Mouse (Mus musculus) cerebellum, adult 11 months (tissue): ENCODE results near the gene Nap1l1.
A peak's percentile ranks its signal among the peaks of the same experiment; 100 is the strongest.
"Not testable (repeated sequence)": the region's sequence is repeated elsewhere in the genome, so short reads cannot be mapped to it uniquely, and the experiment has no call there.

Experiments
- DNase-seq: peaks from one replicate; pipeline ENCODE4 v3.0.0; 2022

Gene Nap1l1

DNA sequence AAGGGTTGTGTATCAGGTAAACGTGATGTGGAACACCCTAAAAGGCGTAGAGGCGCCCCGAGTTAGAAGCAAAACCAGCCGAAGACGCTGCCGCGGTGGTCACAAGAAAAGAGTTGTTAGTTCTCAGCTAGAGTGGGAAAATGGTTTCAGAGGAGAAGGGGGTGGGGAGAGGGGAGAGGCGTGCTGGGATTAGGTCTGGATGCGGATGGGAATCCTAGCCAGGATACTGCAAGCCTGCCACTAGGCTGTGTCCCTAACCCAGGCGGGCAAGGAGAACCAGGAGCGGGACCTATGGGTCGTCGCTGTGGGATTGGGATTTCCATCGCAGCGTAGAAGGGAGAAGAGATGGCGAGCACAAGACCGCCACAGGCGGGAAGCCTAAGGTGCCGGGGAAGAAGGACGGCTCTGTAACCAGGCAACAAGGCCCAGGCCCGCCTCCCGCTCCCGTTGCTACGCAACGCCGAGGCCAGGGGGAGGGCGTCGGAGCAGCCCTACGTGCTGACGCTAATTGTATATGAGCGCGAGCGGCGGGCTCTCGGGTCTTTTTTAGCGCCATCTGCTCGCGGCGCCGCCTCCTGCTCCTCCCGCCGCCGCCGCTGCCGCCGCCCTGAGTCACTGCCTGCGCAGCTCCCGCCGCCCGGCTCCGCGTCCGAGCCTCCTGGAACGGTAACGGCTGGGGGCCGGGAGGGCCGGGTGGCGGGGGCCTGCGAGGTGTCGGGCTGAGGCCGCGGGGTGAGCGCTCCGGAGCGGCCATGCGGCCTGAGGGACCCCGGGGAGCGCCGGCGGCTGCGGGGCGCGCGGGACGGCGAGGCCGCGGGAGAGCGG lies at the start of gene Nap1l1:
TSS of gene Nap1l1 (plus strand) at position 538 of the 825 bp plus-strand sequence.
- DNase-seq, result peak; percentile 96

DNA sequence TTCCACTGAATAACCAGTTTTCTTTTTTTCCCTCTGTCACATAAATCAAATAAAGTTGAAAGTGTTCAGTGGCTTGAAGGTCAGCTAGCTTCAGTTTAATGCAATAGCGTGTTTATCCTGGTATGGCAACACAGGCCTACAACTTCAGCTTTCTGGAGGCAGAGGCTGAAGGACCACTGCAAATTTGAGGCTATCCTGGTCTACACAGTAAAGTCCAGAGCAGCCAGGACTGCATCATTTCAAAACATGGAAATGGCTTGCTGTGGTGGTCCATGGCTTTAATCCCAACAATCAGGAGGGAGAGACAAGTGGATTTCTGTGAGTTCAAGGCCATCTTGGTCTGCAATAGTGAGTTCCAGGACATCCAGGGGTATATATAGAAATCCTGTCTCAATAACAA lies 46.5 kb upstream of the Nap1l1 start:
- DNase-seq, result no peak

GRCm38 (mm10) chr10:111433502-111433901 lies 39.5 kb upstream of the Nap1l1 start:
- no peak for DNase-seq

DNA sequence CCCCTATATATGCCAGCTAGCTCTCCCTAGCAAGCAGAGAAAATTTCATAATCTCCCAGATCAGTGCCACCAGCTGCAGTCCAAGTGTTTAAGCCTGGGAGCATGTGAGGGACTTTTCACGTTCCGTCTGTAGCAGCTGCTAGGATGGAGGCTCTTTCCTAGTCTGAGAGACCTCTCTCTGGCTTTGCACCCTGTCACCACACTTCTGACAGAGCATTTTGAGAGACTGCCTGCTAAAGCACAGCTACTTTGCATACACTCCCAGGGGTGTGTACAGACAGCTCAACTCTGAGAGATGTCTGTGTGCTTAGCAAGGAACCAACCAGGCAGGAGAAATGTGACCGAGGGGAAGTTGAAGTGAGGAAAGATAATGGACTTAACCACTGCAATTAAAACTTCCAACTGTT lies 32.0 kb upstream of the Nap1l1 start:
- DNase-seq, result no peak

- no peak for DNase-seq
These were observed 28.8 kb upstream of the Nap1l1 start for GRCm38 (mm10) chr10:111444199-111444598.

DNA sequence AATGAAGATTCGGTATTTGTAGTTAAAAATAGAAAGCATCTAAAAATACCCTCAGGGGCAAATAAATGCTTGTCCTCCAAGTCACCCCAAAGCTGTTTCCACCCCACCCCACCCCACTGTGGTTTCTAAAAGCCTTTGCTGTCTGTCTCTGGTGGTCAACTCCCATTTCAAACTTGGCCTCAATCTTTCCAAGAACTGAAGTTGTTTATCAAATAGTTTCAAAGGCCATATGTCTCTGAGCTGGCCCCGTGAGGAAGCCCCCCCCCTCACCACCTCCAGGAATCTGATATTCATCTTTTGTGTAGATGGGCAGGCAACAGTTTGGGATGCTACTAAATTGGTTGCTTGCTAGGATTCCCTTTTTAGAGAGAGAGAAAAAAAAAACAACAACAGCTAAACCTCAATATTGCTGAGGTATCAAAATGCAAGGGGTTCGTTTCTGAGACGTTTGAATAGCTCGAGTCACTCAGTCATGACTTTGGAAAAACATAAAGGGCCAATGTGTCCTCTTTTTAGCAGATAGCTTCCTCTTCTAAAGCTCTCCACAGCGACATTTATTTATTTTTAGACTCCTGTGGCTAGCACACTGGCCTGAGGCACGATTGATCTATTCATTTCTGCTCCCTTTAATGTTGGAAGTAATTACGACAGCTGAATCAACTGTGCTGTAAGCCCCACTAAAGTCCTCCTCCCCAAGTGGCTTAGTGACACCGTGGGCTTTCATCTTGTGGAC lies 26.9 kb upstream of the Nap1l1 start:
- DNase-seq, result no peak

GRCm38 (mm10) chr10:111446672-111447008 lies 26.4 kb upstream of the Nap1l1 start:
- DNase-seq, result not testable (repeated sequence)

DNA sequence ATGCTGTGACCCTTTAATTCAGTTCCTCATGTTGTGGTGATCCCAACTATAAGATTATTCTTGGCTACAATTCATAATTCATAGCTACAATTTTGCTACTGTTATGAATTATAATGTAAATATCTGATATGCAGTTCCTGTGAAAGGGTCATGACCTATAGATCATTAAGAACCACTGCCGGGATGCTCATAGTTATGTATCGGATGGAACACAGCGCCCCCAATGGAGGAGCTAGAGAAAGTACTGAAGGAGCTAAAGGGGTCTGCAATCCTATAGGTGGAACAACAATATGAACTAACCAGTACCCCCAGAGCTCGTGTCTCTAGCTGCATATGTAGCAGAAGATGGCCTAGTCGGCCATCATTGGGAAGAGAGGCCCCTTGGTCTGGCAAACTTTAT lies 23.4 kb upstream of the Nap1l1 start:
- DNase-seq, result not testable (repeated sequence)

DNA sequence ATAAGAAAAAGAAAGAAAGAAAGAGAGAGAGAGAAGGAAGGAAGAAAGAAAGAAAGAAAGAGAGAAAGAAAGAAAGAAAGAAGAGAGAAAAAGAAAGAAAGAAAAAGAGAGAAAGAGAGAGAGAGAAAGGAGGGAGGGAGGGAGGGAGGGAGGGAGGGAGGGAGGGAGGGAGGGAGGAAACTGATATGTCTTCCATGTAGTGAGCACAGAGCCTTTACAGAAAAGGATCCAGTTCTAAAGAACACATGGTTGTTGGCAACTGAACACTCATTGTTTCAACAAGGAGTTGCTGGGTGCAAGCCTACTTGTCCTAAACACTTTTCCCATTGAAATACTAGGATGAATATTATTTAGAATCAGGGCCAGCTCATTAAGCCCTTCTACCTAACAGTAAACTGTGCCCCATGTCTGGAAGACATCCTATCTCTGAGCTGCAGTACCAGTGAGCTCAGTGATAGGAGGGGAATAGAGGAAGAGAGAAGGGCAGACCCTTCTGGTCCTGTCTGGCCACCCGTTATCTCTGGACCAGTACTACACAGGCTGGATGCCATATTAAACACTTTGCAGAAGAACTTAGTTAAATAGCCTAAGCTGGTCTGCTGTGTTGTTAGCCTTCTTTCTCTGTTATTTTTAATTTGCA lies 21.2 kb upstream of the Nap1l1 start:
- DNase-seq, result no peak

DNA sequence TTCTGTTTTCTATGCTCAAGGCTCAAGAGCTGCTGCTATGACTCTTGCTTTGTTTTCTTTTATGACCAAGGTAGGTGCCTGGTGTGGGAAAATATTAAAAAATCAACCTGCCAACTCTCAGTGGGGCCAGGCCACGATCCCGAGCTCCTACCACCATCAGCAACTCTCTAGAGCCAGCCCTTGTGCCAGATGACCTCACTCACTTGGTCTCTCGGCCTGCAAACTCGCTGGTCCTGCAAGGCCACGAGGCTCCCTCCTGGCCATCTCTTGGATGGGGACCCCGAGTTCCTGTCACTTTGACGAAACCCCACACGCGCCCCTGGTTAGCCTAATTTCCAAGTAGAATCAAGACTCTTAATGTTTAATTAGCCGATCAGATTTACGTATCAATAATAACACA lies 20.6 kb upstream of the Nap1l1 start:
- DNase-seq, result no peak

DNA sequence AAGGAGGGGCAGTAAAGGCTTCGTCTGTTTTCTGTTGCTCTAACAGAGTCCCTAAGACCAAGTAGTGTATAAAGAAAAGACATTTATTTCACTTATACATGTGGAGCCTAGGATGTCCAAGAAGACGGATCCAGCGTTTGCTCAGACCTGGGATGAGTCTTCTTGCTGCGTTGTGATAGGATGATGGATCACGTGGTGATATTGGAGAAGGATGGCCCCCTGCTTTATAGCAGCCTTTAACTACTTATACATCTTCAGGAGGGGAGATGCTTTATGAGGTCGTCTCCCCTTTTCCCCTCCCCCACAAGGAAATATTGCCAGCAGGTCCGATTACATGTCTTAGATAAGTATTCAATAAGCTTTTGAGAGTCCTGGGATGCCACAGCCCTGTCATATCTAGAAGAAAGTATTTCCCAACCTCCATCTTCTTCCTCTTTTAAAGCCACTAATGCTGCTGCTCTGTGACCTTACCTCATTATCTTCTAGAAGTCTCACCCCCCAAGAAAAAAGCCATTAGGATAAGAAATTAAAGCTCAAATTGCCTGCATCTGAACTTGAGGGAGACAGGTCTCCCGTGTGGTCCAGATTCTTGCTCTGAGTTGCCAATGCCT lies 18.2 kb upstream of the Nap1l1 start:
- DNase-seq, result no peak

GRCm38 (mm10) chr10:111458088-111458487 lies 14.9 kb upstream of the Nap1l1 start:
- DNase-seq, result no peak

GRCm38 (mm10) chr10:111459040-111459439 lies 14.0 kb upstream of the Nap1l1 start:
- no peak for DNase-seq

DNA sequence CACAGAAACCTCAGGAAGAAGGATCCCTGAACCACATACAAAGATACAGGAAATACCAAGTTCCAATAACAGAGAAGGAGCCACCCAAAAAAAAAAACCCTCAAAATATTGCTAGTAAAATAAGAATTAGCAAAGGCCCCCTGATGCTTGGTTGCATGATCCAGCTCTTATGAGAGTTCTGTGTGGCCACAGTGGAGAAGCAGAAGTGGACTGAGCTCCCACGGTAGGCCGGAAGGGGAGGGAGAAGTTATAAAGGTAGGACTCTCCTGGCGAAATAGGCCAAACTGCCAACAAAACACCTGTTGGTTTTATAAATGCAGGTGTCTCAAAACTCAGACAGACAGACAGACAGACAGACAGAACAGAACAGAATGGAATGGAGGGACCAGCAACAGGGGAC lies 13.1 kb upstream of the Nap1l1 start:
- no peak for DNase-seq

DNA sequence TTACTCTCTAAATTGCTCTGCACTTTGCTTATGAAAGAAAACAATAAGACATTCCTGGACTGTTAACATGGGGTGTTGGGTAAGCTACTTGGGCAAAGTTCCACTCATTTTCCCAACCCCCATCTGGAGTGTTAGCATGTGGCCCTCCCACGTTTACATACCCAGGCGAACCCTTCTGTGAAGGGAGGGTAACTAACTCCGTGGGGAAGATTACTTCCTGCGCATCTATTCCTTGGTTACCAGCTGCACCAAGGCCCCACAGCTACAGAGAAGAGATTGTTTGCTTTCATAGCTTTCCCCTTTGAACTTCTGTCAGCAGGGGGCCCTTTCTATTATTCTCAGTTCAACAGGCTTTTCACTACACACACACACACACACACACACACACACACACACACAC lies 12.6 kb upstream of the Nap1l1 start:
- no peak for DNase-seq

- DNase-seq, result no peak
These were observed 8.2 kb upstream of the Nap1l1 start for GRCm38 (mm10) chr10:111464833-111465232.

DNA sequence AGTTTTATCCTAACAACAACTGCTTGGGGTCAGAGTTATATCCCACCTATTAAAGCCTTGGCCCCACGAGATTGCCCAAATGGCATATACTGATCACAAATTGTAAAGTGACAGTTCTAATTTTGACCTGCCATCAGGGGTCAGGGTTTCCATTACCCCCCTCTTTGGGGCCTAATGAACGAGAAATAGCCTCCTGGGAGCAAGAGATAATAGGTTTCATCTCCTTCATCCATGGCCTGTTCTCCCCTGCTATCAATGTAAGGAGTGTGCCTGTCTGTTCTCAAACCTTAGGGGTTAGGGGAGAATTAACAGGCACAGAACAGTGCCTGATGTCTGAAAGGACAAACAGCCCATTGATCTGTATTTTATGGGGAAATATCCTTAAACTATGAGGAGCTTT lies 7.6 kb upstream of the Nap1l1 start:
- DNase-seq, result no peak

DNA sequence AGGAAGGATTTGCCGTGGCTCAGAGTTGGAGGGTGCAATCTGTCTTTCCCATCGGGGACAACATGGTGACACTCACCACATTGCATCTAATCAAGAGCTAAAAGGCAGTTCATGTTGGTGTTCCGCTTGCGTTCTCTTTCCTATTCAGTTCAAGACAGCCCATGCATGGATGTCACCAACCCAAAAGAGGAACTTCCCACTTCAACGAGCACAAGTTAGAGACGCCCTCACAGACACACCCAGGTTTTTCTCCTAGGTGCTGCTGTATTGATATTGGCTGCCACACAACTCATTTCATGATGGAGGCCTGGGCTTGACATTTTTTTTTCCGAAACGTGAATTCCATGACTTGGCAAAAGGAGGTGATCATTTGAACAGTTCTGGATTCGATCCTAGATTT lies 1.9 kb upstream of the Nap1l1 start:
- DNase-seq, result no peak

- peak; percentile 34 for DNase-seq
These were observed 718 bp downstream of the Nap1l1 start for GRCm38 (mm10) chr10:111473511-111474371.

GRCm38 (mm10) chr10:111476301-111476700 lies 3.3 kb downstream of the Nap1l1 start:
- DNase-seq, result no peak

DNA sequence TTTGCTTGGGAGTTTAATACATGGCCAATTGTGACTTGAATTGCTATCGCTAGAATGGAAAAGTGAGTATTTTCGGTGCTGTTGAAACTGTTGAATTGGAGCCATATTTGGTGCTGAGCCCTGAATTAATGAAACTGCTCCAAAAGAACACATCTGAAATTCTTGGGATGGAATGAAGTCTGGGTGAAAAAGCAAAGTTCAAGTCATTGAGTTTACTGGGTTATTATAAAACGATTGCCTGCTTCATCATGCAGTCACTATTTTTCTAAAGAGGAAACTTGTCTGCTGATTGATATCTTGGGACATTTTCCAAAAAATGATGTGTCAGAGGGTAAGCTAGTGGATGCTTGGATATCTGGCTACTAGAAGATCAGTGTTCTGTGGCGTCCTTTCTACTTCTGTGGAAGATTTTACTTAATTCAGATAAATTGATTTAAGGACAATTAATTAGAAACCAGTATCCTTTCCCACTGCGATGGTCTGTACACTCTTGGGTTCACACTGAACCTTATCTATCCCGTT lies 4.0 kb downstream of the Nap1l1 start:
- no peak for DNase-seq

GRCm38 (mm10) chr10:111479599-111479998 lies 6.6 kb downstream of the Nap1l1 start:
- DNase-seq, result no peak
